Mouse (Mus musculus) midbrain, embryonic 15.5 days (tissue): ENCODE measurements at regions not wholly inside any gene's neighbourhood (a gene's known extent, or its start where the extent isn't known, plus 50 kb on each side); places are given as distances from the start of the nearest gene placed in this dataset.

Experiments used
- ATAC-seq: fragments of 200-750 bp; cut with Nextera tagmentation; replicated peaks from 2 replicates; pipeline ENCODE4 v1.8.0; 2017; ENCODE audit warnings: moderate TSS enrichment
- H3K27ac ChIP-seq: fragments of 300-500 bp; sonication (generic); 2 replicates; pipeline ENCODE4 v1.5.1; 2015; ENCODE audit warnings: mild to moderate bottlenecking, inconsistent platforms
- H3K27me3 ChIP-seq: fragments of 300-500 bp; sonication (generic); replicated peaks from 2 replicates; pipeline ENCODE4 v1.6.1; 2015; ENCODE audit warnings: inconsistent platforms
- H3K36me3 ChIP-seq: fragments of 300-500 bp; sonication (generic); replicated peaks from 2 replicates; pipeline ENCODE4 v1.6.1; 2015; ENCODE audit warnings: inconsistent platforms
- H3K4me1 ChIP-seq: fragments of 300-500 bp; sonication (generic); 2 replicates; pipeline ENCODE4 v1.6.1; 2015; ENCODE audit warnings: inconsistent platforms
- H3K4me2 ChIP-seq: fragments of 300-500 bp; sonication (generic); 2 replicates; pipeline ENCODE4 v1.6.1; 2015; ENCODE audit warnings: inconsistent platforms, mild to moderate bottlenecking, moderate library complexity
- H3K4me3 ChIP-seq: fragments of 300-500 bp; sonication (generic); 2 replicates; pipeline ENCODE4 v1.5.1; 2015; ENCODE audit warnings: mild to moderate bottlenecking, inconsistent platforms
- H3K9ac ChIP-seq: fragments of 300-500 bp; sonication (generic); 2 replicates; pipeline ENCODE4 v1.6.1; 2015; ENCODE audit warnings: mild to moderate bottlenecking, inconsistent platforms
- H3K9me3 ChIP-seq: fragments of 300-500 bp; sonication (generic); 2 replicates; pipeline ENCODE4 v1.6.1; 2016; ENCODE audit warnings: inconsistent platforms
- WGBS: fragments of 180-500 bp; shearing (Covaris S2); methylation state at CpG from one replicate; pipeline ENCODE4 v1.1.7; 2015; ENCODE audit warnings: mixed read lengths; 5-methylcytosine and 5-hydroxymethylcytosine counted together

DNA sequence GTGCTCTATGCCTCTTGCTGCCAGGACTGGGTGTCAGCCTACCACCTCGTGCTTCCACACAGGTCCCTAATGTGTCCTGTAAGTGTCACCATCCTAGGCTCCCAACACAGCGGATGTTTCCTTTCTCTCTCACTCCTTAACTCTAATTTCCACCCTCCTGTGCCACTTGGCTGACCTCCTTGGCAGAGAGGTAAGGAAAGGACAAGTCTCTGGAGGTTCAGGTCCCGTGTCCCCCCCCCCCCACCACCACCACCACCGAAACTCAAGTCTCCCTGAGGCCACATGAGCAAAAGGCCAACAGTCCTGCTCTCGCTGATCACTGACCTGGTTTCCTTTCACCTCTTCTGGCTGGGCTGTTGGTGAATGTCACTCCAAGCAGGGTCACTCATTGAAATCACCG, 189.0 kb downstream of the Zfp36l1 start:
- Histone ChIP-seq H3K36me3 (no peaks in the 10 kb centered on the region), H3K4me2 (no peak overlapping the region), H3K9me3 (no peaks in the 10 kb centered on the region), H3K27me3 (no peaks in the 10 kb centered on the region), H3K27ac (peak overlapping the region; percentile 91), H3K9ac (no peak overlapping the region), H3K4me3 (no peak overlapping the region), H3K4me1 (peaks cover 58% of the 10 kb centered on the region)
- no peak for ATAC-seq
- 84% methylated on average over 6 of the region's 6 CpGs for WGBS

DNA sequence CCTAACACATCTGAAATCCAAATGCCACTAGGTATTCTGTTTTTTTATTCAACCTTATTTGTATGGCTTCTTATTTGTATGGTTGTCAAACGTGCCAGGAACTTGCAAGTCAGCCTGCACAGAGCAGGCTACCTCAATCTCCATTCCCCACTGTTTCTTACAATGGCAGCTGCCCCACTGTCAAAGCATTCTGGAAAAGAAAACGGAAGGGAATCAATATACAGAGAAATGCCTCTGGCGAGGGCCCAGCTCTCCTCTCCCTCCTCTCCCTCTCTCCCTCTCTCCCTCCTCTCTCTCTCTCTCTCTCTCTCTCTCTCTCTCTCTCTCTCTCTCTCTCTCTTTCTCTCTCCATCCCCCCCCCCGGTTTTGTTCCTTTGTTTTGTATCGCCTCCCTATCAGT, 191.0 kb downstream of the Zfp36l1 start:
- H3K4me3 ChIP-seq: no peak overlapping the region
- peaks cover 45% of the 10 kb centered on the region for H3K4me1 ChIP-seq
- WGBS: 16% methylated on average over 5 of the region's 5 CpGs
- no peak for ATAC-seq
- no peaks in the 10 kb centered on the region for H3K9me3 ChIP-seq
- H3K36me3 ChIP-seq: no peaks in the 10 kb centered on the region
- H3K4me2 ChIP-seq: no peak overlapping the region
- peak overlapping the region; percentile 58 for H3K27ac ChIP-seq
- H3K27me3 ChIP-seq: no peaks in the 10 kb centered on the region
- no peak overlapping the region for H3K9ac ChIP-seq

DNA sequence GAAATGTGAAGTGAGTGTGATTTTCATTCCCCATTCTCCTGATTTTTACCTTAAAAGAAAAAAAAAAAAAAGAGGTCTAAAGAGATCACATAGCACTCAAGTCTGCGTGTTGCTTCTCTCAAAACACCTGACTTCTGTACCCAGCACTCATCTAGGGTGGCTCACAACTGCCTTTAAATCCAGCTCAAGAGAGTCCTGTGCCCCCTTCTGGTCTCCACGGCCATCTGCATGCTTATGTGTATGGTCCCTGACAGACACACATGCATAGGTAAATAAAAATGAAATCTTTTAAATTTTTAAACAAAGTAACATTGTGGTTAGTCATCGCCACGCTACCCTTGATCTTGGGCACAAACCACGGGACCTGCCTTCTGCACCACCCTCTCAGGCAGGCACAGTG, 193.8 kb downstream of the Zfp36l1 start:
- Histone ChIP-seq H3K9me3 (no peaks in the 10 kb centered on the region), H3K4me2 (no peak overlapping the region), H3K27ac (no peak overlapping the region), H3K27me3 (no peaks in the 10 kb centered on the region), H3K4me1 (peaks cover 17% of the 10 kb centered on the region), H3K36me3 (no peaks in the 10 kb centered on the region), H3K9ac (no peak overlapping the region), H3K4me3 (no peak overlapping the region)
- ATAC-seq: no peak
- 87% methylated on average over 5 of the region's 5 CpGs for WGBS

DNA sequence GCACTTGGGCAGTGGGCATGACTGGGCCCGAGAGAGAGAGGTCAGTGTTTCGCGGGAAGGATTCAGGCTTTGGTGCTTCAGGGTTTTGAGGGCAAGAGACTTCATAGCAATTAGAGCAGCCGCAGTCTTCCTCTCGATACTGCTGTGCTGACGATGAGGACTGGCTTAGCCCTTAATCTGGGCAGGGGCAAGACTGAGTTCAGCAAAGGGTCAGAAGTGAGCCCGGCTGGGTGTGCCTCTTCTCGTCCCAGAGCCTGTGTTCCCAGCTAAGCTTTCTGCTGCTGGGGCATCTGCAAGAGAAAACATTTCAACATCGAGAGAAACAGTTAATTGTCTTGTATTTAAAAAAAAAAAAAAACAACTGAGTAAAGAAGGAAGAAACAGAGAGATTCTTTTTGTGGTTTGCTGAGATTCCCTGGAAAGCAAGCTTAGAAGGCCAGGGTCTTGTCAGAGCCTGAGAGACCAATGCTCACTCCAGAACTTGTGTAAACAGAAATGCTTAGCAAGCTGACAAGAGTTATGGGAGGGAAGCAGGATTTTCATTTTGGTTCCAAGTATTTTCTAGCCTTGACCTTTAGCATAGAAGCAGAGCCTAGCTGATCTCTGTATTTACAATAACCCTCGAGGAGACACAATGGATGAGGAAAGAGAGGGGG, 195.1 kb downstream of the Zfp36l1 start:
- no peak overlapping the region for H3K4me2 ChIP-seq
- no peak overlapping the region for H3K4me3 ChIP-seq
- H3K27ac ChIP-seq: no peak overlapping the region
- 43% methylated on average over 10 of the region's 10 CpGs for WGBS
- H3K9me3 ChIP-seq: no peaks in the 10 kb centered on the region
- H3K4me1 ChIP-seq: peaks cover 16% of the 10 kb centered on the region
- no peaks in the 10 kb centered on the region for H3K27me3 ChIP-seq
- H3K9ac ChIP-seq: no peak overlapping the region
- no peaks in the 10 kb centered on the region for H3K36me3 ChIP-seq
- ATAC-seq: no peak

DNA sequence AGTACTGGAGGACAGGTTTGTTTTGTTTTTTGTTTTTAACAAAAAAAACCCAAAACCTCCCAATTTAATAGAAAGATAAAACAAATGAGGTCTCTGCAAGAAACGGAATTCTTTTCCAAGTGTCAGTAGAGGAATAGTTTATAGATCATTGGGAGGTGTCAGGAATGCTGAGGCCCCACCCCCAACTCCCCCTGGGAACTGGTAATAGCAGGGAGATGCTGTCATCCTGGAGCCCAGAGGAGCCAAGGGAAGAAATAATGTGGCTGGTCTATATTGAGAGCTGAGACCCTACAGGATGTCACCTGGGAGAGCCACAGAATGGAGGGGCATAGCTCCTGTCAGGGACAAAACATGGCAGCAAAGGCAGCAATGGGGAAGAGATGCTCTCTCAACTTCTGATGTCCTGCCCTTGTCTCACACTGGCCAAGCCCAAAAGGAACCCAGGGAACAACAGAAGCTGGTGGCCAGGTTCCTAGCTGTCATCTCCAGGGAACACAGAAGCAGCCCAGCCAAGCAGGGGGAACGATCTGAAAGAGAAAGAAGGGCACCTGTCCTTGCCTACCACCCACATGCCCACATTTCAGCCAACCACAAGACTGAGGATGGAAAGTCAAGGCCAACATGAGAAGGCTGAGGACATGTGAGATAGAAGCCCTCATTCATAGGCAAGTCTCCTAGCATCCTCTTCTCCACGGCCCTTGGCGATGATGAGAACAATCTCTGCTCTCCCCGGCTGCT, 195.7 kb downstream of the Zfp36l1 start:
- Histone ChIP-seq H3K27ac (no peak overlapping the region), H3K27me3 (no peaks in the 10 kb centered on the region), H3K9me3 (no peaks in the 10 kb centered on the region), H3K9ac (no peak overlapping the region), H3K4me1 (peaks cover 12% of the 10 kb centered on the region), H3K4me2 (no peak overlapping the region), H3K4me3 (no peak overlapping the region), H3K36me3 (no peaks in the 10 kb centered on the region)
- ATAC-seq: no peak
- 79% methylated on average over 5 of the region's 5 CpGs for WGBS

DNA sequence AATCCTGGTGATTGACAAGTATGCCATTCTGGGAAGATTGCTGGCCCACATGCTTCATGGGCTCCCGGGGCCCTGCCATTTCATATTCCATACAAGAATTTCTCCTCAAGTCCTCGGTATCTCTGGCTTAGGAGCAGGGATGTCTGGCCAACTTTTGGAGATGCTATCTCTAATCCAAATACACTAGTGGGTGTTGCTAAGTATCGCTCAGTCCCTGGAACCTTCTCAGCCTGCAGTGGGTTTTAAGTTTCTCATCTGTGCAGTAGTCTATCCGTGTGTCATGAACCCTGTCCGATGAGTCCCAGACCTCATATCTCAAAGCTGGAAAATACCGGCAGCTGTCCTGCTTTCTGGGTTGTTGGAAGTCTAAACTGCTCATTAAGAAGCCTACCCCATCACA, 198.9 kb downstream of the Zfp36l1 start:
- Histone ChIP-seq H3K27ac (no peak overlapping the region), H3K4me2 (no peak overlapping the region), H3K36me3 (no peaks in the 10 kb centered on the region), H3K4me1 (peaks cover 14% of the 10 kb centered on the region), H3K9me3 (no peaks in the 10 kb centered on the region), H3K9ac (no peak overlapping the region), H3K27me3 (no peaks in the 10 kb centered on the region), H3K4me3 (no peak overlapping the region)
- WGBS: 79% methylated on average over 6 of the region's 6 CpGs
- ATAC-seq: no peak

DNA sequence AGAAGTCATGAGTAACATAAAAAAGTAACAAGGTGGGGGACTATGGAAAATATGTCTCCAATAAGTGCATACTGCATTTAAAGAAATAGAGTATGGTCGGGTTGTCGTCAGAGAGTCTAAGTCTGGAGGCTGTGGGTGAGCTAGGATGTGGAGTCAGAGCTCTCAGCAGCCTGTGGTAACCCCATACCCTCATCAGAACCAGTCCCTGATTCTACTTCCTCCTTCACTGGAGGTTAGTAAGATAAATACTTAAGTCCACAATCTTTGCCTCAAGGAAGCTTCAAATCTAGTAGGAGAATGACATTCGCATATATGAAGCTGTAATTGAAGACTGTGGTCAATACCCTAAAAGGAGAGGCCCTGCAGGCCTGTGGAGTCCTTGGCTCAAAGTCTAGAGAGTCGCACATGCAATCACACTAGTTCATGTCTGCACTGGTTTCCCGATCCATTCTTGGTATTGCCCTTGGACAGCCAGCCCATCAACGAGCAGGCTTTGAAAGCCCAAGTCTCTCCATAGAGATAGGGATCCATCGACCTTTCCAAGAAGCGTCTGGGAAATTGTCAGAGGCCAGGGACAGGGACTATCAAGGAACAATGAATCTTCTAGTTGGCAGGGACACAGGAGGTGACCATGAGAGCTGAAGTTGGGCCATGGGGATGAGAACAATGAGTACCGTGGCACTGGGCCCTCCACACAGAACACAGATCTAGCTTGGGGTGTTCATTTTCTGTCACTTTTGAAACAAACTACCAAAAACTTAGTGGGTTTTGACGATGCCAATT, 200.3 kb downstream of the Zfp36l1 start:
- Histone ChIP-seq H3K9ac (no peak overlapping the region), H3K4me2 (no peak overlapping the region), H3K4me3 (no peak overlapping the region), H3K9me3 (no peaks in the 10 kb centered on the region), H3K36me3 (no peaks in the 10 kb centered on the region), H3K27me3 (no peaks in the 10 kb centered on the region), H3K27ac (no peak overlapping the region), H3K4me1 (peaks cover 12% of the 10 kb centered on the region)
- WGBS: 95% methylated on average over 10 of the region's 10 CpGs
- ATAC-seq: no peak

DNA sequence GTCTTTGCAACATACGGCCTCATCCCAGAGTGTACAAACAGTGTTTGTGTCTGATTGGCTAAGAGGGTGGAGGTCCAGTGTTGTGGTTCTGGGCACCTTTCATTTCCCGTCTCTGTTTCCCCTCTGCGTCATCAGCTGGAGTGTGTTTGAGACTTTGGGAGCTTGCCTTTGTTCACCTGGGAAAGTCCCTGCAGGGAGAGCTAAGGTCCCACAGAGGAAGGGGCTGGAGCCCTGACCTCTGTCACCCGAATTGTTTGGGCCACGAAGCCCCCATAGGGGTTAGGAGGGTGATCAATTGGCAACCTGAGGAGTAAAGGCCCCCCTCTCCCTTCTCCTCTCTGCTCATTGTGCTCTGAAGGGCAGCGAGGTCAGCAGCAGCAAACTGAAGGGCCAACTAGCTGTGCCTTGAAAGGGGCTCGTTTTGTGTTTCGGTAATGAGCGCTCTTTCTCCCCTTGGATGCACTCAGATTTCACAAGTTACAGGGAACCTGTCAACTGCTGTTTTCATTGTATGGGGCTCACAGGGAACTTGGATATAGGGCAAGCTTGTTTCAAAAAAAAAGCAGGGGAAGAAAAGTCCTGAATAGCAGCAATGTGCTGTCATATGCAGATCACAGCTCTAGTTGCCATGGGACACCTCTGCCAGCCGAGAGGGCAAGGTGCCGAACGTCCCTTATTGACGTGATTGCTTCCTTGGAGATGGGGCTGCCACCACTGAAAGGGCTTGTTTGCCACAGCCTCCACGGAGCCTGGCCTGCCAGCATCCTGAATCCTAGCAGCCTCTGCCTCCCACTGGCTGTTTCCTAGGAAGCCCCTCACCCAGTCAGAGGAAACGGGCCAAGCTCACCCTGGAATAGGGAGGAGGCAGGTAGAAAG, 201.7 kb downstream of the Zfp36l1 start:
- no peaks in the 10 kb centered on the region for H3K9me3 ChIP-seq
- peaks cover 11% of the 10 kb centered on the region for H3K4me1 ChIP-seq
- no peaks in the 10 kb centered on the region for H3K27me3 ChIP-seq
- H3K36me3 ChIP-seq: no peaks in the 10 kb centered on the region
- H3K4me2 ChIP-seq: no peak overlapping the region
- peak overlapping the region; percentile 67 for H3K27ac ChIP-seq
- ATAC-seq: peak; percentile 85
- WGBS: 9% methylated on average over 15 of the region's 15 CpGs
- H3K9ac ChIP-seq: no peak overlapping the region
- H3K4me3 ChIP-seq: no peak overlapping the region

DNA sequence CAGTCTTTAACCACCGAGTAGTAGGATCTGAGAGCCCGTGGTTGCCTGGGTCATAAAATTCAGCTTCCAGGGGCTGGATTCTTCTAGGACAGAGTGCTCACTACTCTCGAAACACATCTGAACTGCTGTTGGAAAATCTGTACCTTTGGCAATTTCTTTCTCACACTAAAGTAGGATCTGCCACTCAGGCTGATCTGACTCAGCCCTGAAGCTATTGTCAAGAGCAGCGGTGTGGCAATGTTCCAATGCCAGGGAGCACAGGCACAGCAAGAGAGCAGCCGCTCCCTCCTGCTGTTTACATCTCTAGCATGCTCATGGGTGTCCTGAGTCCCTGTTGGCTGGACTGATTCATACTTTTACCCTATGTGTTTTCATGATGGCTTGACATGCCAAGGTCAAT, 205.2 kb downstream of the Zfp36l1 start:
- H3K4me1 ChIP-seq: peaks cover 16% of the 10 kb centered on the region
- no peak overlapping the region for H3K4me3 ChIP-seq
- WGBS: 66% methylated on average over 5 of the region's 5 CpGs
- H3K36me3 ChIP-seq: no peaks in the 10 kb centered on the region
- no peaks in the 10 kb centered on the region for H3K9me3 ChIP-seq
- no peak for ATAC-seq
- no peaks in the 10 kb centered on the region for H3K27me3 ChIP-seq
- no peak overlapping the region for H3K9ac ChIP-seq
- H3K4me2 ChIP-seq: no peak overlapping the region
- H3K27ac ChIP-seq: no peak overlapping the region

DNA sequence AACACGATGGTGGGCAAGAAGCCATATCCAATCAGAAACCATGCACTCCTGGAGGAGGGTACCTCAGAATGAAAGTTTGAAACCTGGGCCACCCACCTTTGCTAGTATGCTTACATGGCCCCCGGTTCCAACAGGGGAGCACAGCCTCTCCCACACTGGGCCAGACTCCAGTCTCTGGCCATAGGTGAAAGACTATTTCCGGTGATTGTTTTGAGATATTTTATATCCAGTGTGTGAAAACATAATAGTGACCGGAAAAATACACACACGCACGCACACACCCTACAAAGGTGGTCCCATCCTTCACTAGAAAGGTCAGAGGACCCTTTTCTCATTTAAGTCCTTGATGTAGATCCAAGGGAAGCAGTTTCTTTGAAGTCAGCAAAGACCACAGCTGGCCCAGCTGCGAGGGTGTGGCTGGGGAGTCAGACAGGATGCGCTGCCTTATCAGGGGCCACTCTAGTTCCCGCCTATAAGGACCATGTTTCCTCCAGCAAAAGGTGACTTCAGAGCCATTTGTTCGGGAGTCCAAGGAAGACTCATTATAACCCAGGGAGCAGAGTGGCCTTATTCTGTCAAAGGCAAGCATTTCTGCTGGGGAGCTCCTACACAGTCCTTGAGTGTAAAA, 206.0 kb downstream of the Zfp36l1 start:
- no peaks in the 10 kb centered on the region for H3K9me3 ChIP-seq
- no peaks in the 10 kb centered on the region for H3K36me3 ChIP-seq
- no peak overlapping the region for H3K4me2 ChIP-seq
- no peaks in the 10 kb centered on the region for H3K27me3 ChIP-seq
- H3K27ac ChIP-seq: peak overlapping the region; percentile 28; the same call in 1 of the 2 replicates
- H3K9ac ChIP-seq: no peak overlapping the region
- ATAC-seq: no peak
- WGBS: 85% methylated on average over 10 of the region's 10 CpGs
- H3K4me1 ChIP-seq: peaks cover 20% of the 10 kb centered on the region
- H3K4me3 ChIP-seq: no peak overlapping the region

DNA sequence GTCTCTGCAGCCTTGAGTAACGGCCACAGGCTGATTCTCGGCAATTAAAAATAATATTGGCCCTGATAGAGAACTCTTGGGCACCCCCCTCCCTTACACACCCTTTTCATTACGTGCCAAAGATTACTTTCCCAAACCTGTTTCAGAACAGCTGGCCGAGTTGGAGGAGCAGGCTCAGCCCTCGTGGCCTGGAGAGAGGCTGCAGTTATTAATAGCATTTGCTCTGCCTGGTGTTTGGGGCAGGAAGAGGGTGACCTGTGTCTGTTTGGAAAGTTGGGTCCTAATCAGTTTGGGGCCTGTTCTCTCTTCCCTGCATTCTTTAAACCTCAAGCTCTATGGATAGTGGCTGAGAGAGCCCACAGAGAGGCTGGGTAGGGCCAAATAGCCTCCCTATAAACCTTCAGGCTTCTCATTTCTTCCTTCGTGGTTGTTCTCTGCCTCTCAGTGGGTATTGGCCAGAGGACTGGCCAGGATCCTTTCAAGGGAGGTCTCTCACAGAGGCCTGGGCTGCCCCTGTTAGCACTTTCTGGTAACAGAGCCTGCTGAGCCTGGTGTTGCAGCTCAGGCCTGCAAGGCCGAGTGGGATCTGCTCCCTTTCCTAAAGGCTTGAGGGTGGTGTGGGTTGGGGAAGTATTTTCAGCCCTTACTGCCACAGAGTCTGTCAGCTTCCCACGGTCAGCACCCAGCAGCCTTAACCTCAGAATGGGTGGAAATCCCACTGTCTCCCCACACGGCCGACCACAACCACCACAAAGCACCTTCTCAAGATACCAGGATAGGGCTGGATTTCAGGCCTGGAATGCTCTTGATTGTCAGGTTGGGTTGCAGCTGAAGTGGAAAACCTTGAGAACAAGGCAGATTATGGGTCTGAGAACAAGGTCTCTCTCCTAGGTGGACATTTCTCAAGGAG, 206.7 kb downstream of the Zfp36l1 start:
- Histone ChIP-seq H3K4me1 (peaks cover 12% of the 10 kb centered on the region), H3K4me3 (no peak overlapping the region), H3K36me3 (no peaks in the 10 kb centered on the region), H3K9me3 (no peaks in the 10 kb centered on the region), H3K4me2 (no peak overlapping the region), H3K27ac (peak overlapping the region; percentile 28; the same call in 1 of the 2 replicates), H3K27me3 (no peaks in the 10 kb centered on the region), H3K9ac (no peak overlapping the region)
- 73% methylated on average over 10 of the region's 10 CpGs for WGBS
- ATAC-seq: no peak
